Mouse (Mus musculus): Measurements from ENCODE around the gene Izumo2. TPM values are rescaled to one million over a fixed set of nuclear protein-coding genes. Genes with fewer than 3 reads are reported as not detected.

Gene Izumo2
- not detected in 2 replicates for polyA plus RNA-seq (2011; ENCODE audit: insufficient read depth, insufficient read length, low replicate concordance, missing spikeins)

GRCm38 (mm10) chr7:44708574-44708973 is at the start of gene Izumo2:
Izumo2 (plus strand) TSS chr7:44708742.
- H3K27ac ChIP-seq (ENCODE audit: control insufficient read depth, insufficient read depth, low read depth, low read length, poor library complexity) = no peak within 1 kb of the TSS; the same call in 1 of the 2 replicates
- H3K4me3 ChIP-seq (replicated peaks; ENCODE audit: control insufficient read depth, low read depth, low read length) = no peak within 1 kb of the TSS
- no peak for TF ChIP-seq POLR2A (IDR thresholded peaks at IDR 0.05; ENCODE audit: borderline replicate concordance, control insufficient read depth, low read depth, low read length)
- no peak for TF ChIP-seq CTCF (IDR thresholded peaks at IDR 0.05; ENCODE audit: control insufficient read depth, insufficient read depth, low read length)
- WGBS = 78% methylated on average over 14 of the region's 14 CpGs
- no peaks in the 10 kb centered on the region; the same call in 1 of the 2 replicates for H3K4me1 ChIP-seq (ENCODE audit: control insufficient read depth, insufficient read depth, low read length)

- WGBS = 81% methylated on average over 5 of the region's 5 CpGs
- TF ChIP-seq CTCF (IDR thresholded peaks at IDR 0.05; ENCODE audit: control insufficient read depth, insufficient read depth, low read length) (no peak), POLR2A (IDR thresholded peaks at IDR 0.05; ENCODE audit: borderline replicate concordance, control insufficient read depth, low read depth, low read length) (no peak)
- H3K4me3 ChIP-seq (replicated peaks; ENCODE audit: control insufficient read depth, low read depth, low read length) = no peak overlapping the region
- no peak overlapping the region for H3K27ac ChIP-seq (ENCODE audit: control insufficient read depth, insufficient read depth, low read depth, low read length, poor library complexity)
- H3K4me1 ChIP-seq (ENCODE audit: control insufficient read depth, insufficient read depth, low read length) = no peaks in the 10 kb centered on the region
Measured at GRCm38 (mm10) chr7:44661219-44661618, 47.3 kb upstream of the Izumo2 start.

- no peak overlapping the region for H3K4me3 ChIP-seq (replicated peaks; ENCODE audit: control insufficient read depth, low read depth, low read length)
- no peak overlapping the region for H3K27ac ChIP-seq (ENCODE audit: control insufficient read depth, insufficient read depth, low read depth, low read length, poor library complexity)
- TF ChIP-seq POLR2A (IDR thresholded peaks at IDR 0.05; ENCODE audit: borderline replicate concordance, control insufficient read depth, low read depth, low read length) (no peak), CTCF (IDR thresholded peaks at IDR 0.05; ENCODE audit: control insufficient read depth, insufficient read depth, low read length) (no peak)
- H3K4me1 ChIP-seq (ENCODE audit: control insufficient read depth, insufficient read depth, low read length) = no peaks in the 10 kb centered on the region
- WGBS = 57% methylated on average over 8 of the region's 8 CpGs
Measured at GRCm38 (mm10) chr7:44662168-44662567, 46.4 kb upstream of the Izumo2 start.

- 44% methylated on average over 3 of the region's 3 CpGs for WGBS
- H3K27ac ChIP-seq (ENCODE audit: control insufficient read depth, insufficient read depth, low read depth, low read length, poor library complexity) = no peak overlapping the region
- no peaks in the 10 kb centered on the region for H3K4me1 ChIP-seq (ENCODE audit: control insufficient read depth, insufficient read depth, low read length)
- no peak overlapping the region for H3K4me3 ChIP-seq (replicated peaks; ENCODE audit: control insufficient read depth, low read depth, low read length)
- TF ChIP-seq POLR2A (IDR thresholded peaks at IDR 0.05; ENCODE audit: borderline replicate concordance, control insufficient read depth, low read depth, low read length) = no peak
- no peak for TF ChIP-seq CTCF (IDR thresholded peaks at IDR 0.05; ENCODE audit: control insufficient read depth, insufficient read depth, low read length)
Measured at GRCm38 (mm10) chr7:44662569-44662968, 46.0 kb upstream of the Izumo2 start.

GRCm38 (mm10) chr7:44663546-44663945 is 45.0 kb upstream of the Izumo2 start:
- 77% methylated on average over 5 of the region's 5 CpGs for WGBS
- Histone ChIP-seq H3K27ac (ENCODE audit: control insufficient read depth, insufficient read depth, low read depth, low read length, poor library complexity) (no peak overlapping the region), H3K4me1 (ENCODE audit: control insufficient read depth, insufficient read depth, low read length) (no peaks in the 10 kb centered on the region), H3K4me3 (replicated peaks; ENCODE audit: control insufficient read depth, low read depth, low read length) (no peak overlapping the region)
- TF ChIP-seq POLR2A (IDR thresholded peaks at IDR 0.05; ENCODE audit: borderline replicate concordance, control insufficient read depth, low read depth, low read length) (no peak), CTCF (IDR thresholded peaks at IDR 0.05; ENCODE audit: control insufficient read depth, insufficient read depth, low read length) (no peak)

- no peaks in the 10 kb centered on the region for H3K4me1 ChIP-seq (ENCODE audit: control insufficient read depth, insufficient read depth, low read length)
- TF ChIP-seq CTCF (IDR thresholded peaks at IDR 0.05; ENCODE audit: control insufficient read depth, insufficient read depth, low read length) (no peak), POLR2A (IDR thresholded peaks at IDR 0.05; ENCODE audit: borderline replicate concordance, control insufficient read depth, low read depth, low read length) (no peak)
- no peak overlapping the region for H3K4me3 ChIP-seq (replicated peaks; ENCODE audit: control insufficient read depth, low read depth, low read length)
- 62% methylated on average over 11 of the region's 11 CpGs for WGBS
- H3K27ac ChIP-seq (ENCODE audit: control insufficient read depth, insufficient read depth, low read depth, low read length, poor library complexity) = no peak overlapping the region
Measured at GRCm38 (mm10) chr7:44664731-44665130, 43.8 kb upstream of the Izumo2 start.

GRCm38 (mm10) chr7:44666462-44666861 is 42.1 kb upstream of the Izumo2 start:
- Histone ChIP-seq H3K27ac (ENCODE audit: control insufficient read depth, insufficient read depth, low read depth, low read length, poor library complexity) (no peak overlapping the region), H3K4me3 (replicated peaks; ENCODE audit: control insufficient read depth, low read depth, low read length) (no peak overlapping the region), H3K4me1 (ENCODE audit: control insufficient read depth, insufficient read depth, low read length) (no peaks in the 10 kb centered on the region)
- TF ChIP-seq POLR2A (IDR thresholded peaks at IDR 0.05; ENCODE audit: borderline replicate concordance, control insufficient read depth, low read depth, low read length) = no peak
- TF ChIP-seq CTCF (IDR thresholded peaks at IDR 0.05; ENCODE audit: control insufficient read depth, insufficient read depth, low read length) = no peak
- WGBS = 70% methylated on average over 2 of the region's 2 CpGs

- H3K27ac ChIP-seq (ENCODE audit: control insufficient read depth, insufficient read depth, low read depth, low read length, poor library complexity) = no peak overlapping the region
- TF ChIP-seq POLR2A (IDR thresholded peaks at IDR 0.05; ENCODE audit: borderline replicate concordance, control insufficient read depth, low read depth, low read length) = no peak
- no peak for TF ChIP-seq CTCF (IDR thresholded peaks at IDR 0.05; ENCODE audit: control insufficient read depth, insufficient read depth, low read length)
- 67% methylated on average over 13 of the region's 13 CpGs for WGBS
- no peak overlapping the region for H3K4me3 ChIP-seq (replicated peaks; ENCODE audit: control insufficient read depth, low read depth, low read length)
- H3K4me1 ChIP-seq (ENCODE audit: control insufficient read depth, insufficient read depth, low read length) = no peaks in the 10 kb centered on the region
Measured at GRCm38 (mm10) chr7:44667996-44668738, 40.4 kb upstream of the Izumo2 start.
